Mouse (Mus musculus) Patski (cell line): ENCODE data around the gene Hck. TPM values are rescaled to one million over a fixed set of nuclear protein-coding genes. Genes with fewer than 3 reads are reported as not detected.

Experiments
- ATAC-seq: fragments of 100-300 bp; one replicate; pipeline ENCODE4 v1.8.0; 2021
- CTCF ChIA-PET: fragments of 350-600 bp; sonication (Branson Sonifier 250); formaldehyde crosslinking; loops from one replicate; lab custom pipeline; 2022; ENCODE audit warnings: inconsistent platforms; lab: Charles Lee
- POLR2A ChIA-PET: fragments of 350-600 bp; sonication (Branson Sonifier 250); formaldehyde crosslinking; loops from one replicate; lab custom pipeline; 2022; ENCODE audit warnings: antibody characterized with exemption, inconsistent platforms; lab: Charles Lee
- DNase-seq: peaks from one replicate; pipeline ENCODE4 v3.0.0-alpha.2; 2011; ENCODE audit warnings: low read depth, low spot score
- H3K27me3 ChIP-seq: fragments of 371-371 bp; one replicate; pipeline ENCODE4 v1.5.1; 2021
- CTCF ChIP-seq: fragments of 100-300 bp; IDR thresholded peaks from one replicate; pipeline ENCODE4 v1.5.1; 2021
- in situ Hi-C: fragments of 300-500 bp; cut with MboI; formaldehyde crosslinking; loops from 3 replicates; pipeline ENCODE4 v1.11.1; 2018; ENCODE audit warnings: low pct_unique_long_range_greater_than_20kb, mixed read lengths
- polyA plus RNA-seq: library from polyadenylated mRNA; unstranded; gene quantifications from one replicate; pipeline ENCODE4 v1.2.3, GENCODE M21; 2021

The Hck gene
- polyA plus RNA-seq, 1 experiment from 2014 or later = 1.3 TPM

DNA sequence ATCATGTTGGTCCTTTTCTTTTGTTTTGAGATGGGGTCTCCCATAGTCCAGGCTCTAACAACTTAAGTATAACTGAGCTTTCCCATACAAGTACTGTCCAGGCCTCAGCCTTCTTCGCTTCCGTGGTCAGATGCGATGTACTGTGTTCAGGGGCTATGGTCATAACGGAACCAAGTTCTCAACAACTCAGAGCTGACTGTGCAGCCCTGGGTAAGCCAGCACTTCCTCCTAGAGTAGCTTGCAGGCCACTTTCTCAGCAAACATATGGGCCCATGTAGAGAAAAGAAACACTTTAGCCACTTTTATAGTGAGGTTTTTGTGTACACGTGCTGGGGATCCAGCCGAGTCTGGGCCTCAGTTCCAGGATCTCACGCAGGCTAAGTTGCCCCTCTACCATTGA, 14.4 kb downstream of the Hck start:
- no peaks in the 10 kb centered on the region for H3K27me3 ChIP-seq
- TF ChIP-seq CTCF = no peak
- no peak for DNase-seq
- in situ Hi-C loops = no loop called here
- ChIA-PET CTCF (interaction anchor here (1.2 to 1.5 kb wide), 2 partner anchors 11 to 12 kb away, joined by 3 to 7 read pairs; no protein-coding TSS in a partner anchor), POLR2A (no interaction called here)
- ATAC-seq = no peak

DNA sequence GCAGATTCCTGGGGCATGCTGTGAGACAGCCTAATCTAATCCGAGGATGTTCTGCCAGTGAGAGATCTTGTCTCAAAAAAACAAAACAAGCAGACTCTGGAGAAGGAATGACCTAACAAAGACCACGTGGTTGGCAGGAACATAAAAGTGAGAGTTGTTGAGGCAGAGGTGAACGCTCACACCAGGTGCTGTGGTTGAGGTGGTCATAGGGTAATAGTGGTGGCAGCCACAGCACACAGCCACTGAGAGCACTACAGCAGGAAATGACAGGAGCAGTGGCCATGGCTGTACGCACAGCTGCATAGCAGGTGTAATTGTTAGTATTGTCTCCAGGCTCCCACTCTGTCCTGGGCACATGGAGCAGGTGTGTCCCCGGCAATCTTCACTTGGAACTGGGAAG, 17.6 kb downstream of the Hck start:
- H3K27me3 ChIP-seq = no peaks in the 10 kb centered on the region
- ChIA-PET CTCF (no interaction called here), POLR2A (no interaction called here)
- ATAC-seq (no peak), DNase-seq (no peak)
- TF ChIP-seq CTCF = no peak
- in situ Hi-C loops = no loop called here

DNA sequence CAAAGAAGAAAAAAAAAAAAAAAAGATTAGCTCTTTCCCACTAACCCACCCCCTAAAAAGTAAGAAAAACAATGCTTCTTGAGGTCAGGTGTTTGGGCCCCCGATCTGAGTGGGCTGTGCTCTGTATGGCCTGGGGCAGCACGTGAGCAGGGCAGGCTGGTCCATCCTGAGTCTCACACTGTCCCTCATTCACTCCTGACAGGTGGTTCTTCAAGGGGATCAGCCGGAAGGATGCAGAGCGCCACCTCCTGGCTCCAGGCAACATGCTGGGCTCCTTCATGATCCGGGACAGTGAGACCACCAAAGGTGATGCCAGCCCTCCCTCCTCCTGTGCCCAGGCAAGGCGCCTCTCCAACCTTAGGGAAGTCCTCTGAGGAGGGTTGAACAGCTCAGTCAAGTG, 22.8 kb downstream of the Hck start:
- DNase-seq = no peak
- CTCF ChIA-PET = interaction anchor here (0.8 to 2.9 kb wide), 7 partner anchors 8 to 59 kb away, joined by 3 to 14 read pairs (median 3); no protein-coding TSS in a partner anchor

DNA sequence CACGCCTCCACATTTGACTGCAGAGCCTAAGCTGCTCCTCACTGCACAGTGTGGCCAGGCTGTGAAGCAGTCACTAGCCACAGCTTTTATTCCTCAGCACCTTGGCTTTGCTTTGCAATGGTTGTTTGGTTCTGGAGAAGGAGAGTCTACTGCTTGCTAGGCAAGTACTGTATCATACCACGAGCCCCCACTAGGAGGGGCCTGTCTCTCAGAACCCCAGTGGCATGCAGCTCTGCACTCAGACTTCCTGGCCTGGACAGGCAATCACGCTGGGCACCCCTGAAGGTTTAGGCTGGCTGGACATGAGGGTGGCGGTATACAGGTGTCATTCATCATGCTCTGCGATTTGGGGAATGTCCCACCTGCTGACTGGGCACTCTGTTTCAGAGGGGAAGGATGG, 26.0 kb downstream of the Hck start:
- in situ Hi-C loops = no loop called here
- H3K27me3 ChIP-seq = no peaks in the 10 kb centered on the region
- ATAC-seq = no peak
- CTCF ChIA-PET = interaction anchor here (0.8 to 1.7 kb wide), 5 partner anchors 8 to 43 kb away, joined by 3 to 10 read pairs (median 4); no protein-coding TSS in a partner anchor
- DNase-seq = no peak
- TF ChIP-seq CTCF = peak; percentile 43
- POLR2A ChIA-PET = no interaction called here

More for the DNA sequence above, 22.8 kb downstream of the Hck start:
- no peak for TF ChIP-seq CTCF
- no peak for ATAC-seq
- POLR2A ChIA-PET = no interaction called here
- in situ Hi-C loops = no loop called here
- no peaks in the 10 kb centered on the region for H3K27me3 ChIP-seq

DNA sequence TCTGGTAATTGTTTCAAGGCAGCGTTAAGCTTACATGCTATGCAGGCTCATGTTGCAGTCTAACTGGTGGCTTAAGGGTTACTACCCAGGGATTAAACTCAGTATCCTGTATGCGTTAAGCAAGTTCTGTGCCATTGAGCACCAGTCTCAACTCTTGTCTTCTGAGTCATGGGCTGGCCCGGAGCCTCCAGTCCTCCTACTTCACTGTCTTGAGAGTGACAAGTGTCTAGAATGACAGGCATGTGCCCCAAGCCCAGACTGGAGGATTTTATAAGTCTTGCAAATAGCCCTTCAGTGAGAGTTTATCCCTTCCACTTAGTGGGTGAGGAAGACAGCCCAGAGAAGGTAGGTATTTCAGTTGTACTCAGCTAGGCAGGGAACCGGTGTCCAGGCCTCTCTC, 27.9 kb downstream of the Hck start:
- in situ Hi-C loops = no loop called here
- POLR2A ChIA-PET = no interaction called here
- no peak for TF ChIP-seq CTCF
- DNase-seq (peak; percentile 62), ATAC-seq (no peak)
- no peaks in the 10 kb centered on the region for H3K27me3 ChIP-seq
- CTCF ChIA-PET = interaction anchor here (1.2 kb wide), 1 partner anchor 31 kb away, joined by 3 read pairs; no protein-coding TSS in a partner anchor

DNA sequence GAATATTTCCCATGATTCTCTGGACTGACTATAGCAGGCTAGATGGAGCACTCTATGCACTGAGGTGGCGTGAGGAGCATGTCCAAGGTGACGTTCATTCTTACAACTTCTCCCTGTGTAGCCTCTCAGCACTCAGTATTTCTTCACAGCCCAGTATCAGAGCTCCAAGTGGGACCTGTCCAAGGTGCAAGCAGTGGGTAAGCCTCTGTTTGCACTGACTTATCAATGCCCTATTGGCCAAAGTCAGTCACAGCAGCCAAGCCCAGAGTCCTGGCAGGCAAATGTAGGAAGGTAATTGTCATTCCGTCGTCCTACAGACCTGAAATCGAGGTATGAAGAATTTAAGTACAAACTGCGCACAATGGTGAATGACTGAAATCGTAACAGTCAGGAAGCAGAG, 30.9 kb downstream of the Hck start:
- no peaks in the 10 kb centered on the region for H3K27me3 ChIP-seq
- ChIA-PET POLR2A (interaction anchor here (0.6 to 0.7 kb wide), 3 partner anchors 10 to 235 kb away, joined by 3 to 4 read pairs (median 3); no protein-coding TSS in a partner anchor), CTCF (interaction anchor here (0.8 to 5.4 kb wide), 3 partner anchors 8 to 55 kb away, joined by 3 to 70 read pairs (median 4); no protein-coding TSS in a partner anchor)
- ATAC-seq = no peak
- TF ChIP-seq CTCF = no peak
- no peak for DNase-seq
- in situ Hi-C loops = no loop called here

DNA sequence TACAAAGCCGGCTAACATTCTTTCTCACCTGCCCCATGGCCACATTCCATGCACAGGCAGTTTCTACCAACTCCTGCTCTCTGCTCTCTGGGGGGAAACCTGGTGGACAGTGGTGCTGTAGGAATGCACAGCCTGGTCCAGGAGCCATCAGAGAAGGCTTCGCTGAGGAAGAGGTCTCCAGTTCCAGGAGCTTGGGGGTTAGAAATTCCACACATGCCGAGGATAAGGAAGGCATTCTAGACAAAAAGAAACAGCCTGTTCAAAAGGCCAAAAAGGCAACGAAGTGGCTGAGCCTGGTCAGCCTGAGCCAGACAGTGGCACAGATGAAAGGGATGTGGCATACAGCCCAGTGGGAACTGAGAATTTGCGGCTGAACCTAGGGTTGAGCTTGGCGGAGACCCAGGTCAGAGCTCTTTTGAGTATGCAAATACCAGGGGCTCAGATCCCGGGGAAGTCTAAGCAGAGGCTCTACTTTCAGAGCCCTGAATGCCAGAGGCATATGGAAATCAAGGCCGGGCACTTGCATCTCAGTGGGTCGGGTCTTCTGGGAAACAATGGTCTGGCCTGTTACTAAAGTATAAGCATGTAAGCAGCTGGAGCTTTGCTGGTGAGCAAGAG, 31.8 kb downstream of the Hck start:
- ChIA-PET POLR2A (interaction anchor here (0.6 to 0.7 kb wide), 2 partner anchors 33 to 201 kb away, joined by 3 read pairs; no protein-coding TSS in a partner anchor), CTCF (interaction anchor here (1.0 to 5.4 kb wide), 5 partner anchors 7 to 124 kb away, joined by 3 to 70 read pairs (median 3); no protein-coding TSS in a partner anchor)
- in situ Hi-C loops = loop anchor here (5.0 to 10.0 kb wide), 3 partner anchors 55 to 445 kb away; no protein-coding TSS in a partner anchor
- TF ChIP-seq CTCF = no peak
- ATAC-seq (peak; percentile 85), DNase-seq (peak; percentile 97)
- H3K27me3 ChIP-seq = no peaks in the 10 kb centered on the region

DNA sequence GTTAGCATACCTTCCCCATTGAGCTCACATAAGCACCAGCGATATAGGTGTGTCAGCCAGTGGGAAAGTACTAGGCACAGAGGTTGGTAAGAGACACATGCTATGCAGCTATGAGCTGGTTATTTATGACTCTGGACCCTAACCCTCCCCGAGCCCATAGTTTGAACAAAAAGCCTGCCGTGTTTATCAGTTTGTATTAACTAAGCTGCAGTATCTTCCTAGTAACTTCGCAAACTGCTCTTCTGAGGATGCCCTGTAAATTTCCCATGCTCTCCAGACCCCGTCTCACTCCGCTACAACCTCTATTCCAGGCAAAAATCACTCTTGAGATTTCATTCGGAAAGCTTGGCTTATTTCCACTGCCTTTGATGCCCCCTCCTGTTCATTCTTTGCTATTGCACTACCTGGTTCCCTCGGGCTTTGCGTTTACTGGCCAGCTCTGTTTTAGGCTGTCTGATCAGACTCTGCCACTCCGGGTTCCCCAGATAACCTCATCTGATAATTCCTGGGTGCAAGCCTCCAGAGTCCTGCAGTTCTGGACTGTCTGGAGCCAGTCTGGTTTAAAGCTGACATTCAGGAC, 34.4 kb downstream of the Hck start:
- POLR2A ChIA-PET = interaction anchor here (1.3 kb wide), 1 partner anchor 61 kb away, joined by 5 read pairs; no protein-coding TSS in a partner anchor
- DNase-seq (no peak), ATAC-seq (no peak)
- CTCF ChIA-PET = interaction anchor here (0.8 to 5.4 kb wide), 26 partner anchors 9 to 430 kb away, joined by 3 to 70 read pairs (median 4); partner anchors contain the start of genes Hck and Tm9sf4
- peak; percentile 86 for TF ChIP-seq CTCF
- no peaks in the 10 kb centered on the region for H3K27me3 ChIP-seq
- in situ Hi-C loops = loop anchor here (5.0 to 10.0 kb wide), 3 partner anchors 58 to 442 kb away; no protein-coding TSS in a partner anchor

DNA sequence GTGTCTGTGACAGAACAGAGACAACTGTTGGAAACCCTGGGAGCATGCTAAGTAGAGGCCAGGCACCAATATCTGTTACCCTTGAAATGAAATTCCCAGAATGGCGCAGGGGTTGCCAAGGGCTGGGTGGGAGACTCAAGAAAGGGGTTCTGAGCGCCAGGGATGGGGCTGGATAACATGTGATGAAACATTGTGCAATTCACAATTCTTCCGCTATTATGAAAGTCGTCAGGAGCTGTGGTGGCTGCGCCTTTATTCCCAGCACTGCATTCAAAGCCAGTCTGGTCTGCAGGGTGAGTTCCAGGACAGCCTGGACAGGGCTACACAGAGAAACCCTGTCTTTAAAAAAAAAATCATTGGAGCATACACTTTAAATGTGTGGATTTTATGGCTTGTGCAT, 37.1 kb downstream of the Hck start:
- ChIA-PET CTCF (interaction anchor here (0.8 to 1.6 kb wide), 3 partner anchors 8 to 230 kb away, joined by 3 to 5 read pairs (median 3); no protein-coding TSS in a partner anchor), POLR2A (no interaction called here)
- in situ Hi-C loops = loop anchor here (5.0 to 10.0 kb wide), 4 partner anchors 61 to 439 kb away; no protein-coding TSS in a partner anchor
- no peaks in the 10 kb centered on the region for H3K27me3 ChIP-seq
- no peak for TF ChIP-seq CTCF
- ATAC-seq = no peak
- no peak for DNase-seq

DNA sequence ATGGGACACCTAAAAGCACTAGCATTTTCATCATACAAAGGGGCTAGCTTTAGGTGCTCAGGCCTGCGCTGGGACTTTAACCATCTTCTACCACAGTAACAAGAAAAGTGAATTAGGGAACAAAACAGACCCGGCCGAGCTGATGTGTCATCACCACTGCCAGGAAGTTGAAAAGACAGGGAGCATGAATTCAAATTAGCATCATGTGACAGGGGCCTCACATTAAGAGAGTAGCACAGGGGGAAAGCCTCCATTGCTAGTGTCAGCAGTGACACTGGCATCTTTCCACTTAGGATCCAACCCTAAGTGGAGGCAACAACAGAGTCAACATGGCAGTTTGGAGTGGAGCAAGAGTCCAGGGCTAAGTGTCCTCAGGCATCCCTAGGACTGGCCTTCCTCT, 39.0 kb downstream of the Hck start:
- CTCF ChIA-PET = interaction anchor here (0.6 to 1.9 kb wide), 16 partner anchors 8 to 392 kb away, joined by 3 to 10 read pairs (median 4); partner anchors contain the start of gene Tm9sf4
- no peak for TF ChIP-seq CTCF
- no peak for ATAC-seq
- POLR2A ChIA-PET = no interaction called here
- in situ Hi-C loops = loop anchor here (5.0 to 10.0 kb wide), 4 partner anchors 62 to 438 kb away; no protein-coding TSS in a partner anchor
- H3K27me3 ChIP-seq = no peaks in the 10 kb centered on the region
- no peak for DNase-seq
